Mouse (Mus musculus) CH12.LX (cell line): ENCODE data around the gene Slc23a4. TPM values are rescaled to one million over a fixed set of nuclear protein-coding genes. Genes with fewer than 3 reads are reported as not detected.
A peak's percentile ranks its signal among the peaks of the same experiment; 100 is the strongest.

Experiments
- DNase-seq: peaks from one replicate; pipeline ENCODE4 v3.0.0-alpha.2; 2013; ENCODE audit errors: extremely low read depth
- H3K27ac ChIP-seq: 2 replicates; pipeline ENCODE4 v1.5.1; 2012; ENCODE audit warnings: low read depth, mild to moderate bottlenecking, control low read depth, moderate library complexity; ENCODE audit not compliant: insufficient read depth
- H3K27me3 ChIP-seq: replicated peaks from 2 replicates; pipeline ENCODE3; 2012; ENCODE audit warnings: inconsistent platforms
- H3K36me3 ChIP-seq, 2 experiments: replicated peaks in 1 of 2; 2 replicates each; pipeline versions ENCODE3 to v1.6.1; 2012; ENCODE audit warnings: inconsistent platforms in 1 of 2, low read length in 1 of 2, mild to moderate bottlenecking in 1 of 2, mixed read lengths in 1 of 2, moderate library complexity in 1 of 2; ENCODE audit not compliant: control insufficient read depth in 1 of 2, insufficient read depth in 1 of 2
- H3K4me1 ChIP-seq, 2 experiments: 2 replicates each; pipeline ENCODE4 v1.6.1; 2012; ENCODE audit warnings: inconsistent platforms in 1 of 2, moderate library complexity in 1 of 2; ENCODE audit not compliant: insufficient read depth in 2 of 2, control insufficient read depth in 1 of 2
- H3K4me2 ChIP-seq: 2 replicates; pipeline ENCODE4 v1.6.1; 2012; ENCODE audit warnings: low read depth, mild to moderate bottlenecking, control low read depth; ENCODE audit not compliant: poor library complexity, insufficient read depth, severe bottlenecking
- H3K4me3 ChIP-seq, 3 experiments: fragments of 150-350 bp in 1 of 3; sonication (generic) in 1 of 3; replicated peaks in 1 of 3; 2 replicates each; pipeline versions ENCODE3 to v1.5.1; 2011 to 2012; ENCODE audit warnings: low read depth in 2 of 3, low read length in 2 of 3, mild to moderate bottlenecking in 2 of 3, moderate library complexity in 2 of 3, control low read depth in 1 of 3, improper control_type of control experiment in 1 of 3, inconsistent platforms in 1 of 3, mixed read lengths in 1 of 3; ENCODE audit not compliant: poor library complexity in 1 of 3
- H3K79me2 ChIP-seq: replicated peaks from 2 replicates; pipeline ENCODE4 v1.6.1; 2012; ENCODE audit warnings: mild to moderate bottlenecking, moderate library complexity; ENCODE audit not compliant: control insufficient read depth, poor library complexity, insufficient read depth, severe bottlenecking; ENCODE audit errors: extremely low read depth
- H3K9ac ChIP-seq: 2 replicates; pipeline ENCODE4 v1.6.1; 2012; ENCODE audit warnings: low read depth, mild to moderate bottlenecking, control low read depth, moderate library complexity; ENCODE audit not compliant: insufficient read depth
- H3K9me3 ChIP-seq: replicated peaks from 2 replicates; pipeline ENCODE3; 2012; ENCODE audit warnings: low read length, inconsistent platforms, mixed read lengths
- BHLHE40 ChIP-seq: IDR thresholded peaks from 2 replicates; pipeline ENCODE4 v1.6.1; 2011; ENCODE audit warnings: mild to moderate bottlenecking, low read depth, low read length, improper control_type of control experiment
- CHD1 ChIP-seq: IDR thresholded peaks from 2 replicates; pipeline ENCODE4 v1.6.1; 2012; ENCODE audit warnings: low read depth, low read length, improper control_type of control experiment, inconsistent platforms
- CHD2 ChIP-seq: IDR thresholded peaks from 2 replicates; pipeline ENCODE4 v1.6.1; 2011; ENCODE audit warnings: low read length, improper control_type of control experiment
- E2F4 ChIP-seq: IDR thresholded peaks from 2 replicates; pipeline ENCODE4 v1.6.1; 2011; ENCODE audit warnings: low read depth, low read length, improper control_type of control experiment; ENCODE audit not compliant: insufficient replicate concordance
- ETS1 ChIP-seq: conservative IDR thresholded peaks from 2 replicates; pipeline ENCODE4 v1.6.1; 2012; ENCODE audit warnings: low read depth, mild to moderate bottlenecking, inconsistent platforms, low read length, improper control_type of control experiment, moderate library complexity
- GABPA ChIP-seq: IDR thresholded peaks from 2 replicates; pipeline ENCODE4 v1.6.1; 2012; ENCODE audit warnings: low read depth, low read length, improper control_type of control experiment, inconsistent platforms; ENCODE audit not compliant: insufficient replicate concordance
- IRF4 ChIP-seq: IDR thresholded peaks from 2 replicates; pipeline ENCODE4 v1.6.1; 2014; ENCODE audit warnings: low read depth, mild to moderate bottlenecking, inconsistent platforms, low read length, improper control_type of control experiment
- JUND ChIP-seq: conservative IDR thresholded peaks from 2 replicates; pipeline ENCODE4 v1.6.1; 2011; ENCODE audit warnings: low read depth, low read length, improper control_type of control experiment
- KAT2A ChIP-seq: IDR thresholded peaks from 2 replicates; pipeline ENCODE4 v1.6.1; 2012; ENCODE audit warnings: low read length, improper control_type of control experiment, inconsistent platforms; ENCODE audit not compliant: insufficient replicate concordance
- MAFK ChIP-seq: IDR thresholded peaks from 2 replicates; pipeline ENCODE4 v1.6.1; 2011; ENCODE audit warnings: low read length, improper control_type of control experiment; ENCODE audit not compliant: insufficient replicate concordance
- MAX ChIP-seq: IDR thresholded peaks from 2 replicates; pipeline ENCODE4 v1.6.1; 2011; ENCODE audit warnings: low read length, improper control_type of control experiment
- MAZ ChIP-seq: IDR thresholded peaks from 2 replicates; pipeline ENCODE4 v1.6.1; 2012; ENCODE audit warnings: low read depth, mild to moderate bottlenecking, inconsistent platforms, low read length, improper control_type of control experiment, moderate library complexity
- MEF2A ChIP-seq: IDR thresholded peaks from 2 replicates; pipeline ENCODE4 v1.6.1; 2014; ENCODE audit warnings: low read depth, mild to moderate bottlenecking, inconsistent platforms, low read length, improper control_type of control experiment, borderline replicate concordance
- MXI1 ChIP-seq: IDR thresholded peaks from 2 replicates; pipeline ENCODE4 v1.6.1; 2011; ENCODE audit warnings: mild to moderate bottlenecking, low read depth, low read length, improper control_type of control experiment
- NELFE ChIP-seq: IDR thresholded peaks from 2 replicates; pipeline ENCODE4 v1.6.1; 2011; ENCODE audit warnings: low read depth, low read length, improper control_type of control experiment
- PAX5 ChIP-seq: IDR thresholded peaks from 2 replicates; pipeline ENCODE4 v1.6.1; 2012; ENCODE audit warnings: low read length, inconsistent platforms, mixed read lengths
- RAD21 ChIP-seq: IDR thresholded peaks from 2 replicates; pipeline ENCODE4 v1.6.1; 2011; ENCODE audit warnings: low read depth, mild to moderate bottlenecking, low read length, improper control_type of control experiment, moderate library complexity
- SMC3 ChIP-seq: IDR thresholded peaks from 2 replicates; pipeline ENCODE4 v1.6.1; 2011; ENCODE audit warnings: low read depth, low read length, improper control_type of control experiment
- TCF12 ChIP-seq: IDR thresholded peaks from 2 replicates; pipeline ENCODE4 v1.6.1; 2014; ENCODE audit warnings: low read depth, mild to moderate bottlenecking, inconsistent platforms, low read length, improper control_type of control experiment
- UBTF ChIP-seq: IDR thresholded peaks from 2 replicates; pipeline ENCODE4 v1.6.1; 2012; ENCODE audit warnings: low read depth, mild to moderate bottlenecking, inconsistent platforms, low read length, improper control_type of control experiment, moderate library complexity
- USF1 ChIP-seq: IDR thresholded peaks from 2 replicates; pipeline ENCODE4 v1.6.1; 2014; ENCODE audit warnings: low read depth, mild to moderate bottlenecking, inconsistent platforms, low read length, improper control_type of control experiment
- ZC3H11A ChIP-seq: IDR thresholded peaks from 2 replicates; pipeline ENCODE4 v1.6.1; 2012; ENCODE audit warnings: low read depth, mild to moderate bottlenecking, inconsistent platforms, low read length, improper control_type of control experiment
- ZNF384 ChIP-seq: IDR thresholded peaks from 2 replicates; pipeline ENCODE4 v1.6.1; 2012; ENCODE audit warnings: low read depth, low read length, improper control_type of control experiment, inconsistent platforms
- dilution Hi-C: fragments of 300-500 bp; cut with MboI; formaldehyde crosslinking; loops from 2 replicates; pipeline ENCODE4 v1.14.3; 2020; ENCODE audit warnings: low sequenced_read_pairs; ENCODE audit not compliant: extremely low pct_unique_long_range_greater_than_20kb, extremely low pct_ligation_motif_present
- in situ Hi-C: fragments of 300-500 bp; cut with MboI; formaldehyde crosslinking; loops from 3 replicates; pipeline ENCODE4 v1.14.3; 2019; ENCODE audit warnings: low sequenced_read_pairs, low pct_ligation_motif_present, low pct_unique_long_range_greater_than_20kb, mixed read lengths
- polyA plus RNA-seq: library from polyadenylated mRNA; unstranded; fragments of >175 nt; gene quantifications from 2 replicates; pipeline ENCODE4 v1.2.1, GENCODE M21; 2012; ENCODE audit warnings: low read depth; ENCODE audit not compliant: insufficient read length
- total RNA-seq, 2 experiments: library from RNA; depleted of rRNA; stranded (reverse); fragments of 300-350 nt in 1 of 2; fragments of >200 nt in 1 of 2; gene quantifications; 2 replicates each; pipeline ENCODE4 v1.2.3; 2012 to 2014

Gene Slc23a4
- total and polyA plus RNA-seq, 3 experiments: 0.21 to 0.30 (median 0.27) TPM

DNA sequence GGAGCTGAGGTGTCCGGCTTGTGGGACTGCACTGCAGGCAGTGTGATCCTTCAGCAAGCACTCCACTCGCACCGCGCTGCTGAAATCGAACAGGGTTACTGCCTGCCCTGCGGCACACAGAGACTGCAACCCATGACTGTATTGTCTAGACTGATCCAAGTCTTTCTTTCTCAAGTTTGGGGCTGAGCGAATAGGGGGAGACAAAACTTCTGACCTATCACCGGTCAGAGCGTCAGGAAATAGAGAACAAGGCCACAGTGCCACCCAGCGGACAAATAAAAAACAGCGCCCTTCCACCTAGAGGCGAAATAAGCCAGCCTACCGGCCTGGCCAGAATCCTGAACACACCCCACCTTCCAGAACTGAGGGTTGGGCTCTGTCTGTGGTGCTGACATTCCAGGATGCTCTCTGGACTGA lies 7.1 kb upstream of the Slc23a4 start (continued):
- TF ChIP-seq MAZ (0 out of 2 replicates have a peak, but pooled peaks have one; percentile 32), CHD2 (peak; percentile 32; the same call in 1 of the 2 replicates), ZC3H11A (peak; percentile 17; the same call in 1 of the 2 replicates), GABPA (no peak), IRF4 (no peak; the same call in 1 of the 2 replicates), UBTF (no peak), SMC3 (peak; percentile 82), ZNF384 (no peak), CHD1 (no peak), MAFK (no peak), NELFE (peak; percentile 63), JUND (no peak), BHLHE40 (no peak), TCF12 (peak; percentile 39; the same call in 1 of the 2 replicates)

- Histone ChIP-seq H3K36me3 (no peaks in the 10 kb centered on the region), H3K9ac (0 out of 2 replicates have a peak overlapping the region, but pooled peaks have one; percentile 31), H3K27ac (no peak overlapping the region), H3K4me1 (peaks cover 7 to 28% of the 10 kb centered on the region in 2 experiments; a peak in 3 of 4 replicates), H3K79me2 (no peaks in the 10 kb centered on the region), H3K9me3 (no peaks in the 10 kb centered on the region), H3K4me3 (peak overlapping the region; percentile 32 to 57 (median 34)), H3K4me2 (peak overlapping the region; percentile 64), H3K27me3 (no peaks in the 10 kb centered on the region)
- in situ Hi-C loops (loop anchor here (5.0 kb wide), 1 partner anchor 57 kb away; no protein-coding TSS in a partner anchor), dilution Hi-C loops (no loop called here)
- TF ChIP-seq JUND (no peak), MXI1 (peak; percentile 94), USF1 (no peak), E2F4 (no peak), KAT2A (no peak), CHD2 (no peak), IRF4 (no peak), RAD21 (no peak), ETS1 (no peak), NELFE (0 out of 2 replicates have a peak, but pooled peaks have one; percentile 3), UBTF (no peak), PAX5 (no peak), MAX (peak; percentile 84), MEF2A (no peak)
- peak; percentile 16 for DNase-seq
These were observed 6.5 kb upstream of the Slc23a4 start for GRCm38 (mm10) chr6:34994692-34995091.
